Mouse (Mus musculus): ENCODE data around the gene Klf12. TPM values are rescaled to one million over a fixed set of nuclear protein-coding genes. Genes with fewer than 3 reads are reported as not detected.
A peak's percentile ranks its signal among the peaks of the same experiment; 100 is the strongest.

Klf12 gene
- polyA plus RNA-seq, 1 experiment from 2014 or later, result 26.8 TPM

- Histone ChIP-seq H3K27ac (ENCODE audit: low read depth, low read length) (no peak overlapping the region), H3K27me3 (ENCODE audit: control insufficient read depth, insufficient read depth, low read length) (no peaks in the 10 kb centered on the region), H3K9ac (ENCODE audit: low read length) (no peak overlapping the region), H3K4me1 (ENCODE audit: control insufficient read depth, insufficient read depth, low read length) (no peaks in the 10 kb centered on the region), H3K4me2 (ENCODE audit: low read depth) (no peak overlapping the region), H3K36me3 (ENCODE audit: control insufficient read depth, insufficient read depth, low read length) (no peaks in the 10 kb centered on the region), H3K4me3 (ENCODE audit: low read depth, low read length) (no peak overlapping the region), H3K9me3 (ENCODE audit: control insufficient read depth, low read length) (no peaks in the 10 kb centered on the region)
- DNase-seq (ENCODE audit: low spot score) (no peak), ATAC-seq (ENCODE audit: insufficient read depth, low FRiP score, low TSS enrichment) (no peak)
- 91% methylated on average over 4 of the region's 4 CpGs for WGBS
These were observed 23.9 kb downstream of the Klf12 start for GRCm38 (mm10) chr14:100260531-100260930.

GRCm38 (mm10) chr14:100243046-100243445 lies 41.4 kb downstream of the Klf12 start:
- Histone ChIP-seq H3K9me3 (ENCODE audit: control insufficient read depth, low read length) (no peaks in the 10 kb centered on the region), H3K27me3 (ENCODE audit: control insufficient read depth, insufficient read depth, low read length) (no peaks in the 10 kb centered on the region), H3K4me2 (ENCODE audit: low read depth) (no peak overlapping the region), H3K4me1 (ENCODE audit: control insufficient read depth, insufficient read depth, low read length) (no peaks in the 10 kb centered on the region), H3K27ac (ENCODE audit: low read depth, low read length) (no peak overlapping the region), H3K4me3 (ENCODE audit: low read depth, low read length) (no peak overlapping the region), H3K36me3 (ENCODE audit: control insufficient read depth, insufficient read depth, low read length) (no peaks in the 10 kb centered on the region; the same call in 1 of the 2 replicates), H3K9ac (ENCODE audit: low read length) (no peak overlapping the region)
- ATAC-seq (ENCODE audit: insufficient read depth, low FRiP score, low TSS enrichment), result no peak
- DNase-seq (ENCODE audit: low spot score), result no peak
- WGBS, result 92% methylated on average over 5 of the region's 5 CpGs

DNA sequence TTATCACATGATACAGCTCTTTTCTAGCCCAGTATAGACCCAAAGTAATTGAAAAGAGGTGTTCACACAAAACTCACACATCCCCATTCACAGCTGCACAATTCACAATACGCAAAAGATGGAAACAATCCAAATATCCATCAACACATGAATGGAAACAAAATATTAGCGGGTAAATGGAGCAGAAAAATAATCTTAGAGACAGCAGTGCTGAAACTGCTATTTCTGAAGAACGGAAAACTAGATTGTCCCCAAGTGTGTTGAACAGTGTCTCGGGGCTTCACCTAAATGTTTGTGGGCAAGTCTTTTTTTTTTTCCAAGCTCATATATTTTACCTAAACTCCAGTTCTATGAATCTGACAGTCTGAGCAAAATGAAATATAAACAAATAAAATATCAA lies 44.6 kb downstream of the Klf12 start:
- ATAC-seq (ENCODE audit: insufficient read depth, low FRiP score, low TSS enrichment), result no peak
- WGBS, result 91% methylated on average over 4 of the region's 4 CpGs
- H3K27me3 ChIP-seq (ENCODE audit: control insufficient read depth, insufficient read depth, low read length), result no peaks in the 10 kb centered on the region

GRCm38 (mm10) chr14:100236757-100237156 lies 47.7 kb downstream of the Klf12 start:
- no peaks in the 10 kb centered on the region for H3K27me3 ChIP-seq (ENCODE audit: control insufficient read depth, insufficient read depth, low read length)
- no peaks in the 10 kb centered on the region; the same call in 1 of the 2 replicates for H3K36me3 ChIP-seq (ENCODE audit: control insufficient read depth, insufficient read depth, low read length)
- H3K9me3 ChIP-seq (ENCODE audit: control insufficient read depth, low read length), result no peaks in the 10 kb centered on the region
- ATAC-seq (ENCODE audit: insufficient read depth, low FRiP score, low TSS enrichment), result no peak
- WGBS, result 87% methylated on average over 7 of the region's 7 CpGs
- no peak overlapping the region for H3K4me2 ChIP-seq (ENCODE audit: low read depth)
- no peak overlapping the region for H3K4me3 ChIP-seq (ENCODE audit: low read depth, low read length)
- no peak for DNase-seq (ENCODE audit: low spot score)
- no peak overlapping the region for H3K9ac ChIP-seq (ENCODE audit: low read length)
- no peak overlapping the region for H3K27ac ChIP-seq (ENCODE audit: low read depth, low read length)
- no peaks in the 10 kb centered on the region for H3K4me1 ChIP-seq (ENCODE audit: control insufficient read depth, insufficient read depth, low read length)

More for the DNA sequence above, 44.6 kb downstream of the Klf12 start:
- no peaks in the 10 kb centered on the region for H3K9me3 ChIP-seq (ENCODE audit: control insufficient read depth, low read length)
- H3K4me3 ChIP-seq (ENCODE audit: low read depth, low read length), result no peak overlapping the region
- H3K36me3 ChIP-seq (ENCODE audit: control insufficient read depth, insufficient read depth, low read length), result no peaks in the 10 kb centered on the region; the same call in 1 of the 2 replicates
- H3K27ac ChIP-seq (ENCODE audit: low read depth, low read length), result no peak overlapping the region
- no peak overlapping the region for H3K4me2 ChIP-seq (ENCODE audit: low read depth)
- no peak for DNase-seq (ENCODE audit: low spot score)
- no peak overlapping the region for H3K9ac ChIP-seq (ENCODE audit: low read length)
- H3K4me1 ChIP-seq (ENCODE audit: control insufficient read depth, insufficient read depth, low read length), result no peaks in the 10 kb centered on the region

GRCm38 (mm10) chr14:100235746-100236145 lies 48.7 kb downstream of the Klf12 start:
- H3K9me3 ChIP-seq (ENCODE audit: control insufficient read depth, low read length), result no peaks in the 10 kb centered on the region
- DNase-seq (ENCODE audit: low spot score), result no peak
- no peak overlapping the region for H3K4me2 ChIP-seq (ENCODE audit: low read depth)
- ATAC-seq (ENCODE audit: insufficient read depth, low FRiP score, low TSS enrichment), result no peak
- WGBS, result 39% methylated on average over 3 of the region's 3 CpGs
- no peak overlapping the region for H3K9ac ChIP-seq (ENCODE audit: low read length)
- no peak overlapping the region for H3K27ac ChIP-seq (ENCODE audit: low read depth, low read length)
- H3K27me3 ChIP-seq (ENCODE audit: control insufficient read depth, insufficient read depth, low read length), result no peaks in the 10 kb centered on the region
- H3K4me3 ChIP-seq (ENCODE audit: low read depth, low read length), result no peak overlapping the region
- H3K36me3 ChIP-seq (ENCODE audit: control insufficient read depth, insufficient read depth, low read length), result no peaks in the 10 kb centered on the region; the same call in 1 of the 2 replicates
- no peaks in the 10 kb centered on the region for H3K4me1 ChIP-seq (ENCODE audit: control insufficient read depth, insufficient read depth, low read length)

- Histone ChIP-seq H3K4me1 (ENCODE audit: control insufficient read depth, insufficient read depth, low read length) (no peaks in the 10 kb centered on the region), H3K9me3 (ENCODE audit: control insufficient read depth, low read length) (no peaks in the 10 kb centered on the region), H3K9ac (ENCODE audit: low read length) (no peak overlapping the region), H3K4me3 (ENCODE audit: low read depth, low read length) (no peak overlapping the region), H3K36me3 (ENCODE audit: control insufficient read depth, insufficient read depth, low read length) (no peaks in the 10 kb centered on the region), H3K27ac (ENCODE audit: low read depth, low read length) (no peak overlapping the region), H3K4me2 (ENCODE audit: low read depth) (no peak overlapping the region), H3K27me3 (ENCODE audit: control insufficient read depth, insufficient read depth, low read length) (no peaks in the 10 kb centered on the region)
- ATAC-seq (ENCODE audit: insufficient read depth, low FRiP score, low TSS enrichment) (no peak), DNase-seq (ENCODE audit: low spot score) (no peak)
- WGBS, result 80% methylated on average over 1 of the region's 1 CpGs
These were observed 53.1 kb downstream of the Klf12 start for GRCm38 (mm10) chr14:100231384-100231783.

GRCm38 (mm10) chr14:100228120-100228519 lies 56.4 kb downstream of the Klf12 start:
- Histone ChIP-seq H3K27ac (ENCODE audit: low read depth, low read length) (no peak overlapping the region), H3K4me2 (ENCODE audit: low read depth) (no peak overlapping the region), H3K9me3 (ENCODE audit: control insufficient read depth, low read length) (no peaks in the 10 kb centered on the region), H3K4me3 (ENCODE audit: low read depth, low read length) (no peak overlapping the region), H3K9ac (ENCODE audit: low read length) (no peak overlapping the region), H3K4me1 (ENCODE audit: control insufficient read depth, insufficient read depth, low read length) (no peaks in the 10 kb centered on the region), H3K27me3 (ENCODE audit: control insufficient read depth, insufficient read depth, low read length) (no peaks in the 10 kb centered on the region), H3K36me3 (ENCODE audit: control insufficient read depth, insufficient read depth, low read length) (no peaks in the 10 kb centered on the region)
- no peak for ATAC-seq (ENCODE audit: insufficient read depth, low FRiP score, low TSS enrichment)
- DNase-seq (ENCODE audit: low spot score), result no peak
- WGBS, result 95% methylated on average over 6 of the region's 6 CpGs

DNA sequence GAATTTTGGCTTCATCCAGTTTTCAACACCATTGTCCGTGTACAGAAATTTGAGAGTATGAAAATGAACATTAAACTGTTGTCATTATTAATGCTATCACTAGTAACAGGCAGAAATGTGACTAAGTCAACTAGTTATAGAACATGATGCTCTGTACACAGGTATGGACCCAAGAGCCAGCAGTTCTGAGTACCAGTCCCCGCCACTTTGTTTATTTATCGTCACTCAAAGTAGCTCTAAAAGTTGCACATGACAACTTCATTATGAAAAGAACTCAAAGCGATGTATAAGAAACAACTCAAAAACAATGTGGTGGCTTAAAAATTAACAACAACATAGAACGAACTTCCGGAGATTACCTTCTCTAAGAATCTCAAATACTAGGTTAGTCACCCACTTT lies 56.8 kb downstream of the Klf12 start:
- no peaks in the 10 kb centered on the region for H3K4me1 ChIP-seq (ENCODE audit: control insufficient read depth, insufficient read depth, low read length)
- H3K4me3 ChIP-seq (ENCODE audit: low read depth, low read length), result no peak overlapping the region
- WGBS, result 94% methylated on average over 6 of the region's 6 CpGs
- H3K4me2 ChIP-seq (ENCODE audit: low read depth), result no peak overlapping the region
- no peaks in the 10 kb centered on the region for H3K9me3 ChIP-seq (ENCODE audit: control insufficient read depth, low read length)
- no peak for DNase-seq (ENCODE audit: low spot score)
- no peaks in the 10 kb centered on the region for H3K27me3 ChIP-seq (ENCODE audit: control insufficient read depth, insufficient read depth, low read length)
- no peak for ATAC-seq (ENCODE audit: insufficient read depth, low FRiP score, low TSS enrichment)
- no peak overlapping the region for H3K27ac ChIP-seq (ENCODE audit: low read depth, low read length)
- H3K9ac ChIP-seq (ENCODE audit: low read length), result no peak overlapping the region
- H3K36me3 ChIP-seq (ENCODE audit: control insufficient read depth, insufficient read depth, low read length), result no peaks in the 10 kb centered on the region

GRCm38 (mm10) chr14:100224151-100224550 lies 60.3 kb downstream of the Klf12 start:
- 59% methylated on average over 4 of the region's 4 CpGs for WGBS
- no peaks in the 10 kb centered on the region for H3K36me3 ChIP-seq (ENCODE audit: control insufficient read depth, insufficient read depth, low read length)
- no peaks in the 10 kb centered on the region for H3K4me1 ChIP-seq (ENCODE audit: control insufficient read depth, insufficient read depth, low read length)
- no peaks in the 10 kb centered on the region for H3K9me3 ChIP-seq (ENCODE audit: control insufficient read depth, low read length)
- H3K4me3 ChIP-seq (ENCODE audit: low read depth, low read length), result no peak overlapping the region
- no peak overlapping the region for H3K9ac ChIP-seq (ENCODE audit: low read length)
- H3K27ac ChIP-seq (ENCODE audit: low read depth, low read length), result no peak overlapping the region
- ATAC-seq (ENCODE audit: insufficient read depth, low FRiP score, low TSS enrichment) (no peak), DNase-seq (ENCODE audit: low spot score) (peak; percentile 13)
- H3K27me3 ChIP-seq (ENCODE audit: control insufficient read depth, insufficient read depth, low read length), result no peaks in the 10 kb centered on the region
- no peak overlapping the region for H3K4me2 ChIP-seq (ENCODE audit: low read depth)

Data from neural tube, embryonic 11.5 days (tissue).